Mouse (Mus musculus) MEL-GATA-1-ER (cell line): ENCODE measurements at regions not wholly inside any gene's neighbourhood (a gene's known extent, or its start where the extent isn't known, plus 50 kb on each side); places are given as distances from the start of the nearest gene placed in this dataset.

Experiments
- DNase-seq: peaks from one replicate; pipeline ENCODE4 v3.0.0-alpha.2; 2012; ENCODE audit warnings: low read depth; ENCODE audit errors: extremely low read depth

DNA sequence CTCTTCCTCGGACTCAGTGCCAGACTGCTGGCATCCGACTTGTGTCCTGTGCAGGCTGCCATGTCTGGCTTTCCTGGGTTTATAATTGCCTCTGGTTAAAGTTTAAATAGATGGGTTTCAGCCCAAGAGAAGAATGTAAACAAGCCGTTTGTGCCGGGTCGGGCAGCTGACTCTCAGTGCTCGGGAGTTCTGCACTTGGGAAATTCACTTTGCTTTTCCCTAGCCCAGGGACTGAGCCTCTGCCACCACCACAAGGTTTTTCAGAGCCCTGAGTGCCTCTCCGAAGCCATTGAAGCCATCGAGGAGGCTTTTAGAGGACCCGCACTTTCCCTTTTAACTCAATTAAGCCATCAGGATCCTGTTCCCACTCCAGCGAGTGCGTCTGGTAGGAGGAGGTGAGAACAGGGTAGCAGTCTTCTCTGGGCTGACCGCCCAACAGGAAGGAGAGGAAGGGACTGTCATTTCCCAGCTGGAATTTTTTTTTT, 80.8 kb upstream of the Mkln1 start:
- DNase-seq = no peak

DNA sequence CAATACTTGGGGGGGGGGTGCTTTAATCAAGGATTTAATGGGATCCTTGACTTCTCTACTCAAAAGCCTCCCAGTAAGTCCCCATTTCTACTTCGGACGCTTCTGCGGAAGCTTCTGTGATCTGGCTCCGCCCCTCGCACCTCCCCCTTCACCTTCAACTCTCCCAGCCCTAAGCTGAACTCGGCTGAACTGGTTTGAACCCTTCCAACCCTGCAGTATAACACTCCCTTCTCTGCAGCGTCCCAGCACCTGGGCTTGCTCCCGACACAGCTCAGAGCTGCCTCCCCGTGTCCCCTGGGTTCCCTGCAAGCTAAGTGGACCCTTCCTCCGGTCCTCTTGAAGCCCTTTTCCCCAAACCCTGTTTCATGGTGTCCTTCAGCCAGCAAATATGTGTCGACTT, 80.0 kb upstream of the Mkln1 start:
- DNase-seq = no peak

DNA sequence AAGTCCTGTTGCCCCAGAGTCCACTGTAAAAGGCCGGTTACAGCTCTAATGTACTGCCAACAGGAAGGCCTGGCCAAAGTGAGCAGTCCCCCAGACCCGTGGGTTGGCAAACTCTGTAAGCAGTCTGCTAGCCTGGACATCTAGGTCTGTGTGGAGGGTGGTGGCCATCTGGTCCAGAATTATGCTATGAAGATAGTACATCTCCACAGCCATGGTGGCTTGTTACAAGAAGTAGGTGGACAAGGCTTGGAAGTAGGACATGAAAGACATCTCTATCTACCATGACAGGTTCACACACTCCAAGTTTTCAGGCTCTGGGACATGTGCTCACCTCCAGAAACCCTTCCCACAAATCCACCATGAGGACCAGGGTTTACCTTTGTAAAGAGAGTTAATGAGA, 79.1 kb upstream of the Mkln1 start:
- no peak for DNase-seq

DNA sequence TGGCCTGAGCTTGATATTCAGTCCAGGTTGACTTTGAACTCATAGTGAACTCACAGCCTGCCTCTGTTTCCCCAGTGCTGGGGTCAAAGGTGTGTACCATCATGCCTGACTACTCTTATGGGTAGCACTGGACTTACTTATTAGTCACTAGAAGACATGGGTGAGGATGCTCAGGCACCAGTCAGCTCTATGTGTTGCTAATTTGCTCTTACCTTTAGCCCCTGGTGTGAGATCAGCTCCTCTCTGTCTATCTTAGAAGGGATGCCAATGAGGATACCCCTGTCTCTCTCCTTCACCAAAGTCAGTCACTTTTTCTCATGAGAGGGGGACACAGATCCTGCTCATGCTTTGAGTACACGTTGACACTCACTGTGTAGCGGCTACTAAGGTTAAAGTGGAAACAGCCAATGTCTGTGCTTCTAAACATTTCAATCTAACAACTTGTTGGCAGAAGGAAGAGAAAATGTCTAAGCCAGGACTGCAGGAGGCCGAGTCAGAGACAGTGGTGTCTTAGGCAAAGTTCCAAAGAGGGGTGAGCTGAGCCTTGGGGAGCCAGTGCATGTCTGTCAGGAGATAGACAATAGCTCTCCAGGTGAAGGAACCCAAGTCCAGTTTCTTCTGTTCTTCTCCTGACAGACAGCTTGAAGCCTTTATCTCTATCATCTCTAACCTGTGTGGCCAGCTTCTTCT, 78.2 kb upstream of the Mkln1 start:
- no peak for DNase-seq

DNA sequence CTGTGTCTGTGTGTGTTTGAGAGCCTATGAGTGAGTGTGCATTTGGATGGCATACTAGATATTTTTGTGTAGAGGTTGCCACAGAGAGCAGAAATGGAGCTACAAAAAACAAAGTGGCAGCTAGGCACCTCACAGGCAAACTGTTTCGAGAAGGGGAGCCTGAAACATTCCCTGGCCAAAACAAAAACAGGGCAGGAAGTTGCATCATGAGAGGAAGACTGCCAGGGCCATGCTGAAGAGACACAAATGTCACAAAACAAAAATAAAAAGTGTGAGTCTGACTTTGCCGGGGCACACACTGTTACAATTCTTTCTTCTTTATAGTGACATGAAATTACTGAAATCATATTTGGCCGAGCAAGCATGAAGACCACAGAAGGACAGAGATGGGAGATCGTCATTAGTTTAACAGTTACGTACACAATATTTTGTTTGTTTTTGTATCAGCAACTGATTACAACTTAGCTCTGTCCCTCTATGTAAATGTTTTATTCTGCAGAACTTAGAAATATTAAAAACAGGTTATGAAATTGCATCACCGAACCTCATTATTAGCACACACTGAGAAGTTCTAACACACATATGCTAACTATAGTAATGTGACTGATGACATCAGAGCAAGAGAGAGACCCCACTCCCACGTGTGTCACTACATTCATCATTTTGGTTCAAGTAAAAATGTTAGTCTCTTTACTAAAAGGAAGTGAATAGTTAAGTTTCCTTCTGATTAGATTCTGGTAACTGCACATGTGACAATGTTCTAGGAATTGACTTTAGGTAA, 77.3 kb upstream of the Mkln1 start:
- DNase-seq = no peak

DNA sequence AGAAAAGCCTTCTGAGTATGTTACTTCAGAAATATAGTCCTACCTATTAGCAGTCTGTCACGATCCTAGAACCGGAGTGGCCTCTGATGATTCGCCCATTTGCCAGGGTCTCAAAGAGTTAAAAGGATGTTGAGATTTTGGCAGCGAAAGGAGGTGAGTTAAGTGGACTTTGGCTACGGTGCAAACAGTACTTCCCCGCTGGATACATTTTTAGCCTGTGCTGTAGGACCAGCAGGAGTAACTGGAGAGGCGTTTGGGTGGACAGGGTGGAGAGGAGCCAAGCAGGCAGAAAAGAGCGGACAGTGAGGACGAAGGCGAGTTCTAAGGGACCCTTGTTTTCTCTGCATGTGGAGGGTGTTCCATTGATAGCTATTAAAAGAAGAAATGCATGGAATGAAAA, 76.6 kb upstream of the Mkln1 start:
- DNase-seq = no peak

DNA sequence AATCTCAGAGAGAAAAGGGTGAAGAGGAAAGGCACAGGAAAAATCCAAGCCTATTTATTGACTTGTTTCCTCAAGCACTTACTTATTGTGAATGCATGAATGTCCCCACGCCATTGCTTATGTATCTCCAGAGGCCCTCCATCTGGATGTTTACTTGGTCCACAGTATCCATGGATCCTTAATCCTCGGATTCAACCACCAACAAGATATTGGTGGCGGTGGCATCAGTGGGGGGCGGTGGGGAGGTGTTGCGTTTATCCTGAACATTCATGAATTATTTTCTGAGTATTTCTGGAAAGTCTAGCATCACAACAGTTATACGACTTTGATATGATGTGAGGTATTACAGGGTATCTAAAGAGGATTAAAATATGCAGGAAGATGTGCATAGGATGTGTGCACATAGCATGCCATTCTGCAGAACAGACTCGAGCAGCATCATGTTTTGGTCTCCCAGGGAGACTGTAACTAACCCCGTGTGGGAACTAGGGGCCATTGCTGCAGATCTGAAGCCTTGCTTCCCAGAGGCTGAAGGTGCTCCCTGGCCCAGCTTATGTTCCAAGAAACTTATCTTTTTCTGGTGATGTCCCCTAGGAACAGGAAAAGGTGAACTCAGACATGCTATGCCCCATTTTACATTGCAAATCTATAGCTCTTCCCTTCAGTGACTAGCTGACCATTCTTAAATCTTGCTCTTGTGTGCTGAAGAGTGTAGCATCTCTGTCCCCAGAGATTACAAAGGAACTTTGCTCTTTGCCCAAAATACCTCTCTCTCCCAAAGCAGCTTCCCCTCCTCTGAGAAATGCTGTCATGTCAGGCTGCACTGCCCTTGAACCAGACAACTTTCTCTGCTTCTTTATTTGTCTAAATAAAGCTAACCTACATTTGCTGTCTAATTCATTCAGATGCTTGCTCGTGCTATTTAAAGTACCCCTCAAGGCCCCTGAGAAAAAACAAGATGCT, 75.0 kb upstream of the Mkln1 start:
- DNase-seq = no peak

DNA sequence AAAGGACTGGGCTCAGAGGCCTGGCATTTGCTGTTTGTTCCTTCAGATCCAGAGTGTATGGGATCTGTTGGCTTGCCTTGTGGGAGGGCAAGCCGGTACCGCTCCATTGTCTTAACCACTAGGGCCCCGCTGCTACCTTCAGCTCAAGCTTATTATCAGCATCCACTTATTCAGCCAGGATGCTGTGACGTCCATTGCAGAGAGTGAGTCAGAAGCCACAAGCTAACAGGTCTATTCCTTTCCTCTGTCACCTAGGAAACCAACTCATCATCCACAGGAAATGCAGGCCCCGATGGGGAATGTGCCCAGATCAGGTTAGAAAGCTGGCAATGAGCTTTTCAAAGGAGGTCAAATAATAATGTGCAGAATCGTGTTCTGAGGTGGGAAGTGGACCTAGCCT, 73.8 kb upstream of the Mkln1 start:
- DNase-seq = no peak

DNA sequence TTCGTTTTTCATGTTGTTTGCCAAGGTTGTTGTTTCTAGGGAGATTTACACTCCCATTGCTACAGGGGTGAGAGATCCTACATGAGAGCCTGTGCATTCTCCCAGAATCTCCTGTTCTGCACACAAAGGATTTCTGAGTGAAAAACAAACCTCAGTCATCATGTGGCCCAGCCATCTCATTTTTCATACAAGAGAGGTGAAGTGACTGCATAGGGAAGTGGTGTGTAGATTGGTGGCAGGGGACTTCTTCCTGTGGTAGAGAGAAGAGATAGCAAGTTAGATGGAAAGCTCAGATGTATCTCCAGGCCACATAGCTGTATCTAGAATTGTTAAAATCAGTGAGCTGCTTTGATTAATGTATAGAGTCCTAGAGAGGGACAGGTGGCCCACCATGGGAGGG, 72.9 kb upstream of the Mkln1 start:
- no peak for DNase-seq

DNA sequence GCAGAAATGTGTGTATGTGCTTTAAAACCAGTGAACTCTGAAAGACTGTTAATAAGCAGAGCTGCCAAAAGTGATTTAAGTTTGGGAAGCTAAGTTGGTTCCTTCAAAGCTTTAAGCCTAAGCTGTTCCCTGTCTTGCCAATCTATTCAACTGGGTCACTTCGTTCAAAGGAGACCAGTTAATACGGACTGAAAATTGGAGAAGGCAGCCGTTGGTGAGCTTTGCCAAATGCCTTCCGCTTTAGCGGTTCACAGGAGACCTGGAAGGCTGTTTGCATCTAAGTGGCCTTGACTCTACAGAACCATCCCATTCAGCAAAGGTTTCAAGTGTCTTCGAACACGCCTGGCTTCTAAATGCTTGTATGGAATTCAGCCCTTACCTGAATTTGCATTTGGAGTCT, 68.2 kb upstream of the Mkln1 start:
- no peak for DNase-seq

DNA sequence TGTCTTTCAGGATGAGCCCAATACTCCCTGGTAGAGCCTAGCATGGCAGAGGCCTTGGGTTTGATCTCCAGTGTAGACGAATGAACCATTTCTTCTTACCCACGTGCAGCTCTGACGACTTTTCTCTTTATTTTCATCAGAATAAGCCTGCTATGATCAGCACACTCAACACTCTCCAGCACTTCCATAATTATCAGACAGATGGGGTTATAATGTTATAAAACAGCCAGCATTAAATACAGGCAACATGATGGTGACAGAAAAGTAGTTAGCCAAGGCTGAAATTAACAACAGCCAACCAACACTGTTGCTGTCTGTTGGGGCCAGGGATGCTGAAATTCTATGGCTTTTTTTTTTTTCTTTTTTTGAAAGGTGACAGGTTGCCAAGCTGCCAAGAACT, 67.7 kb upstream of the Mkln1 start:
- DNase-seq = no peak

DNA sequence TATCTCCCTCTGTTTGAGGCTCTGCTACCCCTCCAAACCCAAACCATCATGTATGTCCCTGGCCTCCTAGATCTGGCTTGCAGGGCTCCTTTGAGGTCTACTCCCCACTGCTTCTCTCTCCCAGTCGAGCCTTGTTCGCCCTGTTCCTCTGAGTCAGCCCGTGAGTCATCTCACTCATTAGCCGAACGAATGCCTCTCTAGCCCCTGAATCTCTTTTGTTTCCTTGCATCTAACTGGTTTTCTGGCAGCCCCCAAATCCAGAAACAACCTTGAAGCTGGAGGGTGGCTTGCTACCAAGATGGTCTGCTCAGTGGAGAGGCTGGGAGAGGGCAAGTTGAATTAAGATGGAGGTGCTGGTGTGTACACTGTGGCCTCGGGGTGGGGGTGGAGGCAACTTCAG, 66.3 kb upstream of the Mkln1 start:
- DNase-seq = no peak

DNA sequence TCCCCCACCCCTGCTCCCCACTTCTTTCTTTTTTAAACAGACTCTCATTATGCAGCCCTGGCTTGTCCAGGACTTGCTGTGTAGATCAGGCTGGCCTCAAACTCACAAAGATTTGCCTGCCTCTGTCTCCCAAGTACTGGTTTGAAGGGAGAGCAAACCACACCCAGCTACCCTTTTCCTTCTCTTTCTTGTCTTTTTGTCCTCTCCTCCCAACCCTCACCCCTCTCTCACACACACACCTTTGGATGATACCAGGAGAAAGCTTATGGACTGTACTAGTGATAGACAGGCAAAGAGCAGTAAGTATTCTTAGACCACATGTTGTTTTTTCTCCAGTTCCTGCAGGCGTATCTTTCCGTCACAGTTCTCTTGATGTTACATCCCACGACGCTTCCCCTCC, 65.8 kb upstream of the Mkln1 start:
- no peak for DNase-seq

DNA sequence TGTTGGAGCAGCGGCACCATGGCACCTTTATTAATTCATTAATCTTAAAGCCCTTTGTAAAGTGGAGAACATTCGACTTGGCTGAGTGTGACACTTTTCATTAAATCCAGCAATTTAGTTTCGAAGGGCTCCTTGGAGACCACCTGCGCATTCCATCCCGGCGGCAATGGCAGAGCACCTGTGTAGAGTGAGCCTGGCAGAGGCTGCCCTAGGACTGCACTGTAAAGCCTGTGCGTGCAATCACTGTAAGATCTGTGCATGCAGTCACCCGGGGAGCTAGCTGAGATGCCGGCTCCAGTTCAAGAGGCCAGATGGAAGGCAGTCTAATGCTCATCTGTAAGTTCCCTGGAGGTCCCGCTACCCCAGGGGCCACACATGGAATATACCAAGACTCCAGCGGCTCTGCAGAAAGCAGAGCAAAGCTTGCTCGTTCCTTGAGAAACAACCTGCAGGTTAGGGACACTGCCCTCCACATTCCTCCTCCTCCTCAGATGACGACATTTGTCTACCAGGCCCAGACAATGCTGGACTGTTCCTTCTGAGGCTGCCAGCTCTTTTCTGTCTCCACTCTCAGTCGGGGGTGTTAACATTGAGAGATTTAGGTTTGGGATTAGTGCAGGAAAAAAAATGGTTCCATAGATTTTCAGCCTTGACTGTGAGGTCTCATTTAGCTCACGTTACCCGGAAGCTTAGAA, 65.2 kb upstream of the Mkln1 start:
- no peak for DNase-seq

DNA sequence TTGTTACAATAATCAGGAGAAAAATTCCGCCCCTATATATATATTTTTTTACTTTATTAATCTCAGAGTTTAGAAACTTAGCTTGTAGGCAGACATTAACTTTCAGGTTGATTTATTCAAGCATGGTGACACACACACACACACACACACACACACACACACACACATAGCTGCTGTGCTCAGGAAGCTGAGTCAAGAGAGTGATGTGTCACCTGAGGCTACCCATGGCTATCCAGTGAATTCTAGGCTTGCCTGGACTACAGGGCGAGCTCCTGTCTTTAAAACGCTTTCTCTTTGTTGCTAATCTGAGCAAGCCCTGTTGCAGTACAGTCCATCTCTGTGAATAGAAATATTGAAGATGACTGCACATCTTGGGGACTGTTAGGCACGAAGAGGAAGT, 64.4 kb upstream of the Mkln1 start:
- DNase-seq = no peak

DNA sequence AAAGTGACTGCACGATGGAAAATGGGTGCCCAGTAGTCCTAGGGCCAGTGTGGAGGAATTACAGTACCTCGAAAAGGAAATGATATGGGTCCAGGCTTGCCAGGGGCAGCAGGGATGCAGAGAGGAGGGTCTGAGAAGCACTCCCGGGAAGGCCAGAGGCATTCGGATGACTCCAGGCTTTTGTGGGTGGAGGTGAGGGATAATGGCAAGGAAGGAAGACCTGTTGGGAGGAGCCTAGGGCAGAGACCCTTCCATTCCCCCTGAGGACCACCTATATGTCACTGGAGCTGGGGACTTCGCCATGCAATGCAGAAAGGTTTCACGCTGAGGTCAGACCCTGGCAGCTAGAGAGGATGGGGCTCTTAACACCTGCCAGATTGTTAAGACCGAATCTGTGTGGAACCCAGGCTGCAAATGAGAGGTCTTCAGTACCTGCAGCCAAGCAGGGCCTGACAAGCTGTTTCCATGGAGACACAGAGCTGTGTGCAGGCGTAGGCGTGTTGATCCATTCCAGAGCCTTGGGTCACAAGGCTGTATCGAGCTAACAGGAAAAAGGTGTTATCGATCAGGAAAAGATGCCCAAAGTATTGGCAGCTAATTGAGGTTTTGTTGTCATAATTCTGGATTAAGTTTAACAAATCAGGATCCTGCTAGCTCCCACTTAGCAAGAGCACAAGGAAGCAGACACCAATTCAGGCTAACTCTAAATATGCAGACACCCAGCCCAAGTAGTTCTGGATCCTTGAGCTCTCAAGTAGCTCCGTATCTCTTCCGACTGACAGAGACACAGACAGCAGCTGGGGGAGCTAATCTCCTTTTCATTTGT, 59.2 kb upstream of the Mkln1 start:
- no peak for DNase-seq

DNA sequence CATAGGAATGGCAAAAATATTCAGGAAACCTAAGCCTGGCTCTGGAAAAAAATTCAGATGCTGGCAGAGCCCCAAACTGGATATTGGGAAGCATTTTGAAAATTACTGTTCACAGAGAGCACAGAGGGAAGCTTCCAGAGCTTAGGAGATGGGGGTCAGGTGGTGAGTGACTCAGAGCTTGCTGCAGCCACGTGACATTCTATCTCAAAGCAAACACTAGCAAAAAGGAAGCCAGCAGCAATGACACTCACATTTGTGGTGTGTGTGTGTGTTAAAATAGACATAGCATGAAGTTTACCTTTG, 58.6 kb upstream of the Mkln1 start:
- no peak for DNase-seq

DNA sequence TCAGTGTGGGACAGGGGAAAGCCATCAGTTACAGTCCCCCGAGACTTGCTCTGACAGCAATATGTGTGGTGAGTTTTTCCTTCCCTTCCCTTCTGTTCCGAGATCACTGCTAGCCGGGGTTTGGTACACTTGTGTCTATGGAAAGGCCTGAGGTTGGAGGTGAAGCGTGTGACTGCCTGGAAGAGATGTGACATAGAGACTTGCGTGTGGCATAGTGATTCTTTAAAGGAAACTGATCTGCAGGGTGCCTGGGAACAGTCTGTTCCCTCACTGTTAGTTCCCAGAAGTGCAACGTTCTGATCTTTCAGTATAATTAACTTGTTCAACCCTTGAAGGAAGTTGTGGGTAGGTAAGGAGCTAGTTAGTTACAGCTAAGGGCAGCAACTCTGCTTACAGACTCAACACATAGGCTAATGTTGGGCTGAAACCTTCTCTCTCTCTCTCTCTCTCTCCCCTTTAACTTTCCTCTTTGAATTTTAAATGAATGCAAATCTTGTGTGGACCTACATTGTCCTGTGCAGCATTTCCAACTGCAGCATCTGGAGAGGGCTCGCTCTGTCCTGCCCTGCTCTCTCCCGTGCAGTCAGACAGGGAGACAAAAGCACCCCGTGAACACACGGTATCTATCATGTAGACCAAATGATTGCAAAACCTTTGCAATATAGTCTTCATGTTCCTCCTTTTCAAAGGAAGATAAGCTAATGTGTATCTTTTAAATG, 53.0 kb upstream of the Mkln1 start:
- DNase-seq = no peak

DNA sequence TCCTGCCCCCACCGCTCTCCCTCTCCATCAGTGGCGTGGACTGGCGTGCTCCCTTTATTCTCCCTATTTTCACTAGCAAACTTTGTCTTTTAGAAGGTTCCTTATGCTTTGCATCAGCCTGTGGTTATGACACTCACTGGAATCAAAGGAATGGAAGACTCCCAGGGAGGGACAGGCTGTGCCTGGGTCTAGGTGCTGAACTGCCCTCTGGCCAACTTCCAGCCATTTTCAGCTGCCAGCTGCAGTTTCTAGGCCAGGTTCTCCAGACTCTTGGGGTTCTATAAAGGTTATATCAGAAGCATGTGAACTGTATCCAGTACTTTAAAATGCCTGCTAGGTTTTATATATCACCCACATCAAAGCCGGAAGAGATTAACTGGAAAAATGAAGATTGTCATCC, 50.2 kb upstream of the Mkln1 start:
- DNase-seq = no peak
